Mouse (Mus musculus): ENCODE data around the gene Sdhc.

Sdhc gene

DNA sequence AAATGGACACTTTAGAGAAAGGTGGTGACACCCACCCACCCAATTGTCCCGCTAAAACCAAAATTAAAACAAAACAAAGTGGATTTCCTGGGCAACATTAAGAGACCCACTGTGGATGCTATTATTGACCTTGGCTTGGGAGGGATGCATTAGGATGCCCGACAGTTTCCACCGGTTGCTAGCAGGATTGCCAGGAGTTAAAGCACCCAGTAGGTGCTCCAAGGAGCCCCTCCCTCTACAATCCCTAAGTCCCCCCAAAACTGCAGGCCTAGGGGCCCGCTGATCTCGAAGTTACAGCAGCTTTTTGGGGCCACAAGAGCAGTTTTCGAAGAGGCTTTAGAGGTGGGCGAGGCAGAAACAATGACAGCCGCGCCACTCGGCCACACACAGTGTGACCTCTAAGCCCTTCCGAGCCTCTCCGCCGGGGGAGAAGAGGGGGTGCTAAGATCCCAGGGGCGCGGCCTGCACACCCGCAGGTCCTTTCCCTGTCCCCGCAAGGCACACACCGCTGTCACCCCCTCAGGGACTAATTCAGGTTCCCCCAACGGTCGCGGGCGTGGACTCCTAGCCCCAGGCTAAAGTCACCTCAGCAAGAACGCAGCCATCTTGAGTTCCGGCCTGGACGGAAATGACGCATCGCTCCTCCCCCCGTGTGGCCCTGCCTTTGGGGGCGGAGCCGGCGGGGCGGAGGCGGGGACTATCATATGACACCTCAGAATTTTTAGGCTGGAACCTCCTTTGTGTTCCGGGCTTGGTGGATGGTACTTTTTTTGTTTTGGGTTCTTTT, at the start of gene Sdhc, which contains the start of gene Mpz:
Gene Sdhc, minus strand, starts transcription at position 630 of the 787 bp plus-strand sequence.
Gene Mpz, plus strand, starts transcription at position 738 of the 787 bp plus-strand sequence.
- DNase-seq (ENCODE audit: low read depth): peak; percentile 93

DNA sequence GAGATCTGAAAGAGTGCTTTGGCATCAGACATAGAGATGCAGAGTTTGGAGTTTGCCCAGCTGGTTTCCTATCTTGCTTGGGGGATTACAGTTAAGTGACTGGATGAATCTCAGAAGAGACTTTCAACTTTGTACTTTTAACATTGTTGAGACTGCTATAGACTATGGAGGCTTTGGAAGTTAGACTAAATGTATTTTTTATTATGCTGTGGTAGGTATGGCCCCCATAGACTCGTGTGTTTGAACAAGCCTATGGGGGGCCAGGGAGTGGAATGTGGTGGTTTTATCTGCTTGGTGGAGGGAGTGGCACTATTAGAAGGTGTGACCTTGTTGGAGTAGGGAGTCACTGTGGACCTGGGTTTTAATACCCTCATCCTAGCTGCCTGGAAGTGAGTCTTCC, 49.1 kb upstream of the Sdhc start:
- DNase-seq (ENCODE audit: low read depth): no peak

DNA sequence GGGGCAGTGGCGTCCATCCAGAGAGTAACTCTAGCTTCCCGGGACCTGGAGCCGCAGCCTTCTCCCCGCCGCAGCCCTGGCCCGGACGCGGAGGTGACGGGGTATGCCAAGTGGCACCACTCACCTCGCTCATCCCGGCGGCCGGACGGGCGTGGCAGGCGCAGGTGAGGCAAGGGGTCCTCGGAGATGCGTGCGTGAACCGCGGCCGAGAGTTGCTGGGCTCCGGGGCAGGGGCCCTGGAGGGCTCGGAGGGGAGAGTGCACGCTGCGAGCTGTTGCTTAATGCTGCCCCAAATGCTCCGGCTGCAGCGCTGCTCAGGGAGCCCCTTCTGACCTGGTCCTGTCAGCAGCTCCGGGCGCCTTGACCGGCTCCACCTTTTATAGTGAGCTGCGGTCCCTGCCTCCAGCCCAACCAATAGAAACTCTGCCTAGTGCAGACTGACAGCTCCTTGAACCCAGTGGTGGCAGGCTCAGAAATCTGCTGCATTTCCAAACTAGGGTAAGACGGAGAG, 45.5 kb upstream of the Sdhc start, which contains the start of gene Pcp4l1:
Gene Pcp4l1, minus strand, starts transcription at position 382 of the 511 bp plus-strand sequence.
- DNase-seq (ENCODE audit: low read depth): peak; percentile 30

DNA sequence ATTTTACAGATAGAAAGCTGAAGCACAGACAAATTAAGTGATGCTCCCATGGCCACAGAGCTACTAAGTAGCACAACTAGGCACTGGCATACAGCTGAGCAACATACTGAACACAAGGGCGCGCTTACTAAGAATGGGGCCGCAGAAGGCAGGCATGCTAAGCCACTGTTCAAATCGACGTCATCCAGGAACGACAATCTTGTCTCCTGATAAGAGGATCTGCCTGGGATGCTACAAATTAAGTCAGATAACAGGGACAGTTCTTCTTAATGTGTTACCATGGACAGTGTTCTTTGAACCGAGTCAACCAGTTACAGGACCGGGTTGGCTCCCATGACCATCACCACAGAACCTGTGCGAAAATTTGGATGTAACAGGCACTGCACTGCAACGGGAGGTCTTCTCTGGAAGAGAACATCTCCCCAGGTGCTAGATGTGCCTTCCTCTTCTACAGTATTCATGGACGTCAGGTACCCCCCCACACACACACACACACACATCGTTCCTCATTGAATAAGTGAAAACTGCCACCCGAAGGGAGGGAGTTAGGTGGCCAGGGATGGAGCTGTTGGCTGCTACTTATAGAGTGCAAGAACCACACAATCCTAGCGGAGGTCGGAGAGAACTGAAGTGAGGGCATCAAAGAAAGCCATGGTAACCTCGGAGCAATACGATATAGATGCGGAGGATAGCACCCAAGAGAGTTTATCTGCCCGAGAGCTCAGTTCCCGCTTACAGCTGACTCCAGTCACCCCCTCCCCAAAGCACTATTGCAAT, 44.8 kb upstream of the Sdhc start:
- no peak for DNase-seq (ENCODE audit: low read depth)

DNA sequence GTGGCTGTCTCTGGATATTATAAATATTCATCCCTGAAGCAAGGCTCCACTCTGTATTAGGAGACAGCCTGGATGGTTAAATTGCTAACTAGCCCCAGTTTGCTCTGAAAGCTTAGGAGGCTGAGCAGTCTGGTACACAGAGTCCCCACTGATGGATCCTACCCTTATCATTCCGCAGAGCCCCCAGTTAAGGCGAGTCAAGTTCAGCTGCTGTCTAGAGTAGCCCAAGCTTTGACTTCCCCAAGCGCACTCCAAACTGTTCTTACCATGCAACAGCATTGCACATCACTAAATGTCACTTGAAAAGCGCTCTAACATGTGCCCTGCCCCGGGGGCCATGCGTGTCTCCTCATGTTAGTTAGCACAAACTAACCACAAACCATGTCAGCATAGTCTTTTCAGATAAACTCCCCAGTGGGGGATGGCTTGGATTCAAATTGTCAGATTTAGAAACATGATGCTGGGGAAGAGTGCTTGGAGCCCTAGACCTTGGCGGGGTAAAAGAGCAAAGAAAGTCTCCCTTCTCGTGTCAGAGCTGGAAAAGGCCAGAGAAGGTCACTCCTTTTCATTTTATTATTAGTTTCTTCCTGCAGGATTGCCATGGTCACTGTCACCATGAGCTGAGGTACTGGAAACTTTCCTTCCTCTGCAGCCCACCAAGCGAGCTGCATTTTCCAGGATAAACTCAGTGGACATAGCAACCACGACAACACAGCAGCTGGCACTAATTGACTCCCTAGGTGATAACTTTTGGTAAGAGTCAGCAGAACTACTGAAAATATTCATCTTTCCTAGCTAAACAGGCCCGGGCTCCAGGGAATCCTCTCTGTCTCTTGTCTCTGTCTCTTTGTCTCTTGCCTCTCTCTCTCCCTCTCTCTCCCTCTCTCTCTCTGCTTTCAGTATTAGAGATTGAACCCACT, 43.8 kb upstream of the Sdhc start:
- no peak for DNase-seq (ENCODE audit: low read depth)

DNA sequence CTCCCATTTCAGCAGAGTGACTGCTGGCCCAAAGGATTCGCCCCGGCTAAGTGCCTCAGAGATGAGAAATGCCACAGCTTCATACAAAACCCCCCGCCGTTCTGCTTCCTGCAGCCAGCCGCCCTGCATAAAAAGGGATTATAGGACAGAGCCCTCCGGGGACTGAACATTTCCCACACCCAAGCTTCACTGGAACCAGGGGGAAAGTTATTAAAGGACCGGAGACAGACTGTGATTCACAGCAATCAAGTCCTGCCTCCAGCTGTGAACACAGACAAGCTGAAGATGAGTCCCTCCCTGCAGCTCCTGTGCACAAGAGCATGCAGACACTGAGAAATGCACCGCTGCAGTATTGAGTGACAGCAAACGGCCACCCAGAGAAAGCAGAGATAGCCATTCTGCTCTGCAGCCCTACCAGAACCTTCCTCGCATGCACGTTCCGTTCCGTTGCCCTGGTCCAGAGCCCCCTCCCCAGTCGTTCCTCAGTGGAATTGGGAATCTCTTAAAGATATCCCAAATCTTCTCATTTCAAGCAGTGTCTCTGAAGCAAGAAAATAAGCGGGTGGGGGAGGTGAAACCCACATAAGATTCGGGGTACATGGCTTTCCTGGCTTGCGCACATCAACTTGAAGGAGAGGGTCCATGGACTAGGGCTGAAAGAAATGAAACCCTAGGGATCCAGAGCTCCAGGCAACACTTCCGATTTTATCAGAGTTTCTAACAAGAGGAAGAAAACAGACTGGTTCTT, 42.9 kb upstream of the Sdhc start:
- DNase-seq (ENCODE audit: low read depth): no peak

DNA sequence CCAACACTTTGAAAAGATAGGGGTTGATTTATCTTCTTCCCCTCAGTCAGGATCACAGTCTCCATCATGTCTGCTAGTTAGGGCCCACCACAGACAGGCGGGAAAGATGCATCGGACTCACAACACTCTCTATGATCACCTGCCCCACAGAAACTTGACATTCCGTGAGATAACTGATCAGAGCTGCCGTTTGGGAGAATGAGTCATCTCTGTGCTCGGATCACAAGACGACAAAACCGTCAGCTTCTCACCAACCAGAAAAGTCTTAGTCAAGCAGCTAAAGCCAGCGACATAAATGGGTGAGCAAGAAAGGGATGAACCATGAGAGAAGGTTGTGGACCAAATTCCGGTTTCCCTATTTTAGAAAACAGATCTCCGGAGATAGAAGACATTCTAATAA, 41.9 kb upstream of the Sdhc start:
- no peak for DNase-seq (ENCODE audit: low read depth)

DNA sequence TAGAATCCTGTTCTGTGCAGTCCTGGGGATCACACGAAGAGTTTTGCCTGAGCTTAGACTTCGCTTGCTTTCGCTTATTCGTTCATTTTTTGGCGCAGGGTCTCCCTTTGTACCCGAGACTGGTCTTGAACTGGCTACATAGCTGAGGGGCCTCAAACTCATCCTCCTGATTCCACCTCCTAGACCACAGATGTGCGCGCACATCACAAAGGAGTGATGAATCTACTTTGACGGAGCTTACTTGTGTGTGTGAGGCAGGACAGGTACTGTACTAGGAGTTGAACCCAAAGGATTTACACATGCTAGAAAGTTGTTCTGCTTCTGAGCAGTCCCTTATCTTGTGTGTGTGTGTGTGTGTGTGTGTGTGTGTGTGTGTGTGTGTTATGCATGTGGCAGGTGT, 40.4 kb upstream of the Sdhc start:
- no peak for DNase-seq (ENCODE audit: low read depth)

DNA sequence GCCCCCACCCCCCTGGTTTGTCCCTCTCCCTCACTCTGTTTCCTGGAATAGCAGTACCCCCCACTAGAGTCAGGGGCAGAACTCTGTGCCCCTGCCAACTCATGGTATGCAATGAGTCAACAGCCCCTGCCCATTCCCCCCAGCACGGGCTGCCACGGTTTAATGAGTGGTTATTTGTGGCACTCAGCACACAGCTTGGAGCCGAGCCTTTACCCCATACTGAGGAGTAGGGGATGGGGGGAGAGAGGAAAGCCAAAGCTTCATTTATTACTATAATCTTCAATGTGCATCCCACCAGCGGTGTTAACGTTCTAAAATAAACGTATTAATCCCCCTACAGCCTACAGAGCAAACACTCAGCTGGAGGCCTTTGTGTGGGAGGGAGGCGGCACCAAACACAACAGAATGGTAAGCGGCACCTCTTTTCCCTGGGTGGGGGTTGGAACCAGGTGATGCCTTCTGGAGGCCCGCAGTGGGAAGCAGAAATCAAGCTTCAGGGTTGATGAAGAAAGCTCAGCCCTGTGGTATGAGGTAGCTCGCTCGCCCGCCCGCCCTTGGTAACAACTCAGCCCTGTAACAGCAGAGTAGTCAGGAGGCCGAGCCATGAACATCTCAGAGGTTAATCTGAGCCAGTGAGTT, 39.2 kb upstream of the Sdhc start:
- DNase-seq (ENCODE audit: low read depth): no peak

DNA sequence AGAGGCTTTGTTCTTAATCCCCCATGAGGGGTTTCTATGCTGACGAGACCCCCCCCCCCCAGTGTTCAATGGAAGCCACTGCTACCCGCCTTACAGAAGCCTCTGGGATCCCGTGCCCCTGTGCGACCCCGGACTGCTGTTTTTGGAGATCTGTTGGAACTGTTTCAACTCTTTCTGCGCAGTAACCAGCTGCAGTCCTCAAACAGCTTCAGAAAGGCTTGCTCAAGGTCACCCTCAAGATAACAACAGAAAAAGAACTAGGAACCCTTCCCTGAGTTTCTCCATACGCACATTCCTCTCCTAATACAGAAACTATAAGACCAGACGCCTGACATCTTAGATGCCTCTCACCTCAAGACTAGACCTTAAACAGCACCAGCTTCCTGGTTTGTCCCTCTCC, 38.6 kb upstream of the Sdhc start:
- no peak for DNase-seq (ENCODE audit: low read depth)

DNA sequence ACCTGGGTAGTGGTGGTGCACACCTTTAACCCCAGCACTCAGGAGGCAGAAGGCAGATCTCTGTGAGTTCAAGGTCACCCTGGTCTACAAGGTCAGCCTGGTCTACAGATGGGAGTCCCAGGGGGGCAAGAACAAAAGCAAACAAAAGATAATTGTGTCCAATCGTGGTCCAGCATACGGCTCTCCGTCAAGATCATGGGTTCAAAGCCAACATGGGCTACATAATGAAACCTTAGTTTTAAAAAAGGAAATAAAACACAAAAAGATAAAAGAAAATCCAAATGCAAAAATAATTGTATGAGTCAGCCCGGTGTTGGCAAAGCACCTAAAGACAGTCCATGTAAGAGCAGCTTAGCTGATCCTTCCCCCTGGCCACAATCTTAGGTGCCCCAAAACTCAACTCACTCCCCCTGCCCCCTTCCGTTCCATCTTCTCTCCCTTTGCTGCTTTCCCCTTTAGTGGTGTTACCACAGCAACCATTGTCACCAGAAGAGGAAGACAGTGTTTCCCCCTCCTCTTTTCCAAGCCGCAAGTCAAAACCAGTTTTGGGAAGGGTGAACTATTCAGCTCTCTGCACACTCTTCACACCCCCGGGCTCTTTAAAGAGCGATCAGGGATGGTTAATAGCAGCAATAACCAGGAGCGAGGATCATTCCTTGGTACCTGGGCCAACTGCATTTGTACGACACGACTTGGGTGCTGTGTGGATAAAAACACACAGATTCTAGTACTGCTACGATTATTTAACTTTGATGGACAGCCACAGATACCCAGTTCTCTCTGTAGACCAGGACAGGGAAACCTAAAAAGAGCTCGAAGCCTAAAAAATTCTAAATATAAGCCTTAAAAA, 37.7 kb upstream of the Sdhc start:
- DNase-seq (ENCODE audit: low read depth): no peak

DNA sequence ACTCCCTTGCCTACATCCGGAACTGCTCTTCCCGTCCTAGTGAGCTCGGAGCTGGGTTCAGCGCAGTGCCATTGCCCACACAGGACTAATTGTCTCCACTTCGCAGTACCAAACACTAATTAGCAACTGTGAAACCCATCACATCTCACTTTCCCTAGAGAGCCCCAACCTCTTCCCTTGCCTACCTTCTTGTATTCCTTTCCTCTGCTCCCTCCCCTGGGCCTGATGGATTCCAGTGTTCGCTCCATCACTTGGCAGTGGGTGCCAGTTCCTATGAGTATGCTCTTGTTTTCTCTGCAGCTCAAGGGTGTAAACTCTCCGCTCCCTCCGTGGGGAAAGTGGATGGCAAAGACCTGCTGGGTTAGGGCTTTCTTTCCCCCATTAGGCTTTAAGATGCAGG, 35.3 kb upstream of the Sdhc start:
- DNase-seq (ENCODE audit: low read depth): no peak

DNA sequence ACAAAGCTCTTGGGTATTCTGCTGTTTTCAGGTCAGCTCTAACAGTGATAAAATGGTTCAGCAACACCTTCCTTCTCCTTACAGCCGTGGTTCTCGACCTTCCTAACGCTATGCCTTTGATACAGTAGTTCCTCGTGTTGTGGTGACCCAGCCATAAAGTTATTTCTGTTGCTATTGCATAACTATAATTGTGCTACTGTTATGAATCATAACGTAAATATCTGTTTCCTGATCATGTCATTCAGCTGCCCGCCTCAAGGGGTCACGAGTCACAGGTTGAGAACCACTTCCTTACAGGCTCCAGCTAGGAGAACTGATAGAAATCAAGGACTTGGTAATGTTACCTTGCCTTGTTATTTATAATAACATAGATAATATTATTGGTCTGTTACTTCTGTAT, 33.9 kb upstream of the Sdhc start:
- peak; percentile 55 for DNase-seq (ENCODE audit: low read depth)

DNA sequence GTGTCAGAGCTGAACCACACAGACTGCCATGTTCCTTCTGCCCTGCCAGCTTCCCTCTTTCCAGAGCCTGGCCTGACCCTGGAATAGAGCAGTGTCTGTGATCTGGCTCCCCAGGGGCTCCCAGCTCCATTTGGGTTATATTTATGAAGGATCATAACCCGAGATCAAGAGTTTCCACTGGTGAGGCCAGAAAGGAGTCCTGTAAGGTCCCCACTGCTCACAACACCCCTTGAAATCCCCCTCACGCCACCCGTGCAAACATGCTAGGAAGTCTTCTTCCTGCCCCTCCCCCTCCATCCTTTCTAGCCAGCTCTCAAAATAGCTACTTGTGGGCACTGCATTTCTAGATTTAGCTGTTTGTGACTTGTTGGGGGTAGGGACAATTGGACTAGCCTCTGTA, 33.2 kb upstream of the Sdhc start:
- DNase-seq (ENCODE audit: low read depth): no peak

DNA sequence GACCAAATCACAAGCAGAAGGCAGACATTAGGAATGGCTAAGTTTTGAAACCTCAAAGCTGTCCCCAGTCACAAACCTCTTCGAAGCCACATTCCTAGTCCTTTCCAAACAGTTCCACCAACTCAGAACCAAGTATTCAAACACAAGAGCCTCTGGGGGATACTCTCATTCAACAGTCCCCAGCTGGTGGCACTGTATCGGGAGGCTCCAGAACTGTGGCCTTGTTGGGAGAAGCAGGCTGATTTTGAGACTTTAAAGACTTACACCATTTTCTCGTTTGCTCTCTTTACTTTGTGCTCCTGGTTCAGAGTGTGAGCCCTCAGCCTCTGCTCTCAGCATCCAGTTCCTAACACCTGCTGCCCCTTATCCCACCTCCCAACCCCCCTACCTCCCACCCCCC, 32.6 kb upstream of the Sdhc start:
- DNase-seq (ENCODE audit: low read depth): no peak

DNA sequence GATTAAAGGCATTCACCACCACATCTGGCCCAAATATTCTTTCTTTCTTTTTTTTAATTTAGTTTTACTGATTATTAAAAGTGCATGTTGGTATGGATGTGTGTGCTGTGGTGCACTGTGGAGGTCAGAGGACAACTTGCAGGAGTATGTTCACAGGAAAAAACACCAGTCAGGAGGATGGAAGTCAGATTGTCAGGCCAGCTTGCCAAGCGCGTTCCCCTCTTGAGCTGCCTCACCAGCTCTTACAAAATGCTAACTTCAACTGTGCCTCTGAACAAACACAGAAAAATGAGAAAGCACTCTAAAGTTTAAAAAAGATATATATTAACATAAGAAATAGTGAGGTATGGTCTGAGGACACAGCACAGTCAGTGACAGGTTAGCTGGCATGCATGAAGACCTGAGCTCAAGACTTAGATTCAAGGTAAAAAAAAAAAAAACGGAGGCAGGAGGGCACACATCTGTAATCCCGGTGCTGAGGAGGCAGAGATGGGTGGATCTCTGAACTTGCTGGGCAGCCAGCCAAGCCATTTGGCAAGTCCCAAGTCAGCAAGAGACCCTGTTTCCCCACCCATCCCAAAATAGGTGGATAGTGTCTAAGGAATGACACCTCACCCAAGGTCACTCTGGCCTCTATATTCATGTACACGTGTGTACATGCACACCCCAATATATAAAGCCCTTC, 29.2 kb upstream of the Sdhc start:
- DNase-seq (ENCODE audit: low read depth): no peak

DNA sequence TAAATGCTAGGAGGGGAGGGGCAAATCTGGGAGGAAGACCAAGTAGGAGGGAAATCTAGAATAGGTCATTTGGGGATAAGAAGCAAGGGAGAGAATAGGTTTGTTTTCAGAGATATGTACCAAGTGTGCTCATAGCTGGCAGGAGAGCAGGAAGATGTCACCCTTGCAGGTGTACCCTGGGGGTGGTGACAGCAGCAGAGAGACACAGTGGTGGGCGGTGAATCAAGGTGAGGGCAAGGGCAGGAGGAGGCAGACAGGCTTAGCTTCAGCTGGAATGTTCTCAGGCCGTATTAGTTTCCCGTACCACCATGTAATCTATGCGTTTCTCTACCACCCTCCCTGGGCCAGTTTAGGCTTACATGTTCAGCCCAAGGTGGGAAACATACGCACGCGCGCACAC, 22.4 kb upstream of the Sdhc start:
- no peak for DNase-seq (ENCODE audit: low read depth)

DNA sequence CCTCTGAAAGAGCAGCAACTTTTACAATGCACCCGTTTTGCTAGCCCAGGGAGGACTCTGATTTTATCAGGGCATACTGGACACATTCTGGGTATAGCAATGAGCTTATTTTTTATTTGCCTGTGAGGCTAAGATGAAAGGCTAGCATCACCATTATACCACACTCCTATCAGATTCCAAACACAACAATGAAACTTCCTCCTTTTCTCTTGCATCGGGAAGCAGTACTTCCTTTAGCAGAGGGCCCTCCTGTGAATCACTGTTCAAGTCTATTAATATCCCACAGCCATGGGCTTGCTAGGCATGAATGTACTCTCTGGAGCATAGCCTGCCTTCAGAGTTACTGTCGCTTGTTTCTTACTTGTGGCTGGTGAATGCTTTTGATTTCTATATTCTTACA, 20.7 kb upstream of the Sdhc start:
- DNase-seq (ENCODE audit: low read depth): no peak

DNA sequence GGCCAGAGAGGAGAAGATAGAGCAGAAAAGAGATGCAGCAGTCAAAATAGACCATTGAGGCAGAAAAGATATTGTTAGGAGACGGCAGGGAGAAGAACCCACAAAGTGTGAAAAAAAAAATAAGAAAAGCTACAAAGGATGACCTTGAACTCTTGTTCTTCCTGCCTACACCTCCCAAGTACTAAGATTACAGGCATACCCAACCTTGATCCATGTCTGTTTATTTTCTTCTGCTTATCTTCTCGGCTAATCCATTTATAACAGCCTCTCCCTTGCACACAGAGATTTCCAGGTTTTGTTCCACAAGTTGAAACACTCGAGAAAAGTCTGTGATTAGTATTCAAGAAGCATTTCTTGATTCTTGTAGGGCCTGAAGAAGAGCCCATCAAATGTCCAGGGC, 19.5 kb upstream of the Sdhc start:
- DNase-seq (ENCODE audit: low read depth): no peak
